Mouse (Mus musculus) inflammation-experienced regulatory T-cells, adult 6 months (primary cell): ENCODE measurements around the gene Plch2. TPM values are rescaled to one million over a fixed set of nuclear protein-coding genes. Genes with fewer than 3 reads are reported as not detected.
A peak's percentile ranks its signal among the peaks of the same experiment; 100 is the strongest.

Experiments
- ATAC-seq: one replicate; pipeline ENCODE4 v1.8.0; 2017
- polyA plus RNA-seq, 3 experiments: library from polyadenylated mRNA; unstranded; fragments of 100-300 nt; shearing (Covaris generic); gene quantifications; one replicate each; pipeline ENCODE4 v1.2.1; 2017

Gene Plch2
- polyA plus RNA-seq, 3 experiments from 2014 or later = not detected

DNA sequence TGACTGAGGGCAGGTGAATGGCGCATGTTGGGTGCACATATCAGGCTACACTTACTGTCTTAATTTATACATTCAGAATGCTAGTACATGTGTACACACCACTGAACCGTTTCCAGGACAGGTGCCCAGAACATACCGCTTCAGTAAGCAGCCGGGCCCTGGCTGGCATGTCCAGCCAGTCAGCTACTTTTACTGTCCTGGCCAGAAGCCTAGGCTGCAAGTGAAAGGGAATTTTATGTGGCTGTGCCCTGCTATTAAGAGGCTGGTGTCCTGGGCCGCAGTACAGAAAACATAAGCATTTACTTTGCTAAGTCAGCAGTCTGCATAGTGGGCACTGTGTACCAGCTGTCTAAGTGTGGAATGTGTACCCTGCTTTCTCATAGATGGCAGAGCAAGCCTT is 14.3 kb upstream of the Plch2 start:
- ATAC-seq = no peak

GRCm38 (mm10) chr4:155070199-155070598 is 13.6 kb upstream of the Plch2 start:
- ATAC-seq = no peak

GRCm38 (mm10) chr4:155069191-155069590 is 12.6 kb upstream of the Plch2 start:
- no peak for ATAC-seq

- no peak for ATAC-seq
These were observed 11.9 kb upstream of the Plch2 start for GRCm38 (mm10) chr4:155068357-155068972.

- peak; percentile 90 for ATAC-seq
These were observed 10.4 kb upstream of the Plch2 start, which contains the start of gene Pex10 for GRCm38 (mm10) chr4:155066834-155067522. Pex10 (plus strand) TSS chr4:155067016.

DNA sequence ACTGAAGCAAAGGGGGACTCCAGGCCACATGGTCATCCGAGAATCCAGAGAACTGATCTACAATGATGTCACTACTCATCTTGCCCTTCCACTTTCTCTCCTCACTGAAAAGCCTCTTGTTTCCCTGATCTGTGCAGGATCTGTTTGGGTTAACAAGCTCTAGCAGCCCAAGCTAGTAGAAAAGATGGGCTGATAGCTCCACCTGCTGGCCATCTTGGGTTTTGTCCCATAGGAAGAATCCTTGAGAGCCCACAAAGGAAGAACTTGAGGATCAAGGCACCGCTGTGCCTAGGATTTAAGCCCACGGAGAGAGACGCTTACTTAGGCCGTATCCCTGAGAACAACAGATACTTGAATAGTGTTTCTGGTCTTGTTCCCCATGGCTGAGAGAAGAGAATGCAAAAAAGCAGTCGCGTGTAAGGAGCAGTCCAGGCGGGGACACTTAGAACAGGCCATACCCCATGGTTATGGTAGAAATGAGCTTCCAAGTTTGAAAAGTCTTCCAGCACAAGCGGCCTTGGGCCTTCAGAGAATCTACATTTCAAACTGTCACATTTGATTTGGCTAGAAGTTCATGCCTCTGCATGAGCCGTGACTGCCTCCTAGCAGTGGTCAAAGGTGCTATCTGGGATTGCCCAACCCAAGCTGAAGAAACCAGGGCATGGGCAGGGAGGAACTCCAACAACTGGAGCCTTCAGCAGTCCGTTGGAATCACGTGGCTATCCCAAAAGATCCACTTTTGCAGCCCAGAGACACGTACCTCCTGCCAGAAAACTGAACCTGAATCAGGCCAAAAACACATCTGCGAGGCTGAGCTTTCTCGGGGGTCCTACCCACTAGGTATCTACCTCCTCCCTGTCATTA is 9.6 kb upstream of the Plch2 start:
- ATAC-seq = peak; percentile 49

DNA sequence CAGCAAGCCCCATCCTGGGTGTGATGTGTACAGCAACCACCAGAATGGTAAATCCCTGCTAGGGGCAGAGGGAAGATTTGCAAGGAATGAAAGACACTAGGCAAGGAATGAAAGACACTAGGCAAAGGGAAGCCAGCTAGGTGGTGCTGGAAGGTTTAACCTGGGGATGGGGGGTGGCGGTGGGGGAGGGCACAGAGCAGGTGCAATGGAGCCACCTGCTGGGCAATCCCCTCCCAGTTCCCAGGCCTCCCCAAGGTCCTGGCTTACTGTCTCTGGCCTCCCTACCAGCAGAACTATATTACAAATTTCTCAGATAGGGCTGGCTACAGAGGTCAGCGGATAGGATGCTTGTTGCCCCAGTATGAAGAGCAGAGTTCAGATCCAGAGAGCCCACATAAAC is 7.9 kb upstream of the Plch2 start:
- no peak for ATAC-seq

GRCm38 (mm10) chr4:155063895-155064294 is 7.3 kb upstream of the Plch2 start:
- ATAC-seq = no peak

- ATAC-seq = no peak
These were observed 1.7 kb upstream of the Plch2 start for GRCm38 (mm10) chr4:155058325-155058724.

DNA sequence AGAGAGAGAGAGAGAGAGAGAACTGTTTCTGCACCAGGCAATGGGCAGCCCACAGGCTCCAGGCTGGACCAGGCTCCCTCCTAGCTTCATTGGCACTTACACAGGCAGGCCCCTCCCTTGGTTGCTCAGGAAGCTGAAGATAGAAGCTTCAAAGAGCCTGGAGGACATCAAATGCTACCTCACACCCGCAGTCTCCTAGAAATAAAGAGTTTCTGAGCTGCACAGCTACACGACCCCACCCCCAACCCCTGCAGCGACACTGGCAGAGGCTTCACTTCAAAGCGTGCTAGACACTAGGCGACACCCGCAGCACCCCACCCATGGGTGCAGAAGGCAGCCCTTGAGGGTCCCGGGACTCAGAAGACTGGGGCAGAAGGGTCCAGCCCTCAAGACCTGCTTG is 6.5 kb downstream of the Plch2 start:
- peak; percentile 67 for ATAC-seq

DNA sequence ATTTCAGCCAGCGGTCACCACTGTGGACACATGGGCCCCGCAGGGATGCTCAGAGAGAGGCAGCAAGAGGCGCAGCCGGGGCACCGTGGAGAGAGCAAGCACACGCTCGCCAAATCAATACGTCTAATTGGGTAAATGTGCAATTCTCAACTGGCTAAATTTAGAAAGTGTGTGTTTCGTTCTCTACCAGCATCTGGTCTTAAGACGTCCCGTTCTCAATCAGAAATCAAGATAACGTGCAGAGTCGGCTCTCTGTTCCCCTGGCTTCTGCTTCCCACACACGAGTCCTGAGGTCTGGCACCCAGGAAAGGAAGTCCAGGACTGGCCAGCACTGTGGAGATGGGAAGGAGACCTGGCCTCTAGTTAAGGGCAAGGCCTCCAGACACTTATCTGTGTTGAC is 9.9 kb downstream of the Plch2 start:
- no peak for ATAC-seq

DNA sequence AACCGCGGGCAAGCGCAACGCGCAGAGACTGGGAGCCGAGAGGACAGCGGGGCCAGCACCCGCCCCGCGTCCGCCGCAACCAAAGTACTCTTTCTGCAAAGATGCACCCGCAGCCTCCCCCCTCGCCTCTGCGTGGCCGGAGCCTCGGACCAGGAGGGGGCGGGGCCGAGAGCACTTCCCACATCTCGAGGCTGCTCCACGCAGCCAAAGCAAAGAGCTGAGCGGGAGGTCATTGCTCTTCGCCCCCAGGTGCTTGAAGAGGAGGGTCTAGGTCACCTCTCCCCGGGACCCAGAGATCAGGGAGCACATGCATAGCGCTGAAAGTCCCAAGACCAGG is 13.3 kb downstream of the Plch2 start:
- no peak for ATAC-seq

GRCm38 (mm10) chr4:155042606-155043288 is 13.8 kb downstream of the Plch2 start:
- no peak for ATAC-seq

GRCm38 (mm10) chr4:155040696-155041095 is 15.9 kb downstream of the Plch2 start:
- ATAC-seq = no peak

DNA sequence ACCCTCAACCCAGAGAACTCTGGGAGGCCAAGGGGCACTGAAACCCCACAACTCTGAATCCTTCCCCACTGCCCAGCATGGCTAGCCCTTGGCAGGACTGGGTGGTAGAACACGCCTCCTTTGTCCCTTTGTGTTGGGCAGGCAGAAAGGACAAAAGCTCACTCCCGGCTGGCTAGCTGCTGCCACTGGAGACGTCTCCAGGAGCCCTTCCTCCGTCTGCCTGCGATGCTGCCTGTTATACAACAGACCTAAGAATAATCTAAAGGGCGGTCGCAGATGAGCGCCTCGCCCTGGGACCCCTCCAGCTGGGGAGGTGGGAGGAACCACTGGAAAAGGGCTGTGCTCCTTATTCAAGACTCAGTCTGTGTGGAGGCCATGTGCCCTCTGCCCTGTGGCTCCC is 16.4 kb downstream of the Plch2 start:
- no peak for ATAC-seq

GRCm38 (mm10) chr4:155034787-155035186 is 21.8 kb downstream of the Plch2 start:
- no peak for ATAC-seq

- no peak for ATAC-seq
These were observed 22.4 kb downstream of the Plch2 start for GRCm38 (mm10) chr4:155034202-155034601.

DNA sequence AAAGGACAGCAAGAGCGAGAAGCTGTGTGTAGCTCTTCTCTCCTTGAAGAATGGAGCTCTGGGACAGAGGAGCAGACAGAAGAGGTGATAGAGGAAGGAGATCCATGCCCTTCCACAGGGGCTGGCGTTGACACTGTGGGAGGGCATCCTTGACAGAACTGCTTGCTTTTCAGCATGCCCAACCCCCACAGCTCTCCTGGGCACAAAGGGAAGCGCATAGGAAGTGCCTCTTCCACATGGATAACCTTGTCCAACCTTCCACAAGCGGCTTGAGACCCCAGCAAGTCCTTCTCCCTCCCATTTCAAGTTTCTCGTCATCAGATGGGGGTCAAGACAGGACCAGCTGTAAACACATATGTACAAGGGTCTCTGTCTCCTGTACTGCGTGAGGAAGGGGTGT is 23.5 kb downstream of the Plch2 start:
- no peak for ATAC-seq

GRCm38 (mm10) chr4:155024170-155025010 is 32.2 kb downstream of the Plch2 start:
- ATAC-seq = no peak

- no peak for ATAC-seq
These were observed 34.2 kb downstream of the Plch2 start for GRCm38 (mm10) chr4:155022228-155022855.

DNA sequence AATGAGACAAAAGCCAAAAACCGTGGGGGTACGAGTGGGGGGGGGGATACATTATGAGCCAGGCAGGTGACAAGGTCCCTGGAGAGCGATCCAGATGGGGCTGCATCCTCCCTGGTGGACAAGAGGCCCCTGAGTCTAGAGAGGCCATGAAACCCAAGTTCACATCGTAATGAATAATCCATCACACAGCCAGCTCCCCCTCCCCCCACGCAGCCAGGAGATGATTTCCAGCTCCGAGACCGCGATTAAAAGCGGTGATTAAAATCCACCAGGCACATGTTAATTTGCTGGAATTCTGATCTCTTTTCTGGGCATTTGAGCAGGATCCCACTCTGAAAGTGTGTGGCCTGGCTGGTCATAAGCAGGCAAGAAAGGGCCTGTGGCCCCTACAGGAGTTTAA is 35.8 kb downstream of the Plch2 start:
- ATAC-seq = no peak

GRCm38 (mm10) chr4:155020141-155020540 is 36.4 kb downstream of the Plch2 start:
- ATAC-seq = no peak
